Mouse (Mus musculus) frontal cortex, postnatal 14 days (tissue): ENCODE measurements around the gene Sept12.

Source experiments
- DNase-seq, 2 experiments: peaks; one replicate each; pipeline ENCODE4 v3.0.0; 2022; ENCODE audit warnings: low spot score in 2 of 2

Gene Sept12

GRCm38 (mm10) chr16:4937351-4938190 lies 60.1 kb downstream of the Sept12 start:
- no peak for DNase-seq
